Mouse (Mus musculus) spleen, postnatal 36 days (tissue): ENCODE results near the gene Camk2d.
A peak's percentile ranks its signal among the peaks of the same experiment; 100 is the strongest.

ENCODE experiments used
- DNase-seq, 2 experiments: peaks; one replicate each; pipeline ENCODE4 v3.0.0; 2022; ENCODE audit warnings: low spot score in 2 of 2, mixed read lengths in 1 of 2

The Camk2d gene

GRCm38 (mm10) chr3:126612748-126613509 is 16.8 kb downstream of the Camk2d start:
- DNase-seq = no peak

DNA sequence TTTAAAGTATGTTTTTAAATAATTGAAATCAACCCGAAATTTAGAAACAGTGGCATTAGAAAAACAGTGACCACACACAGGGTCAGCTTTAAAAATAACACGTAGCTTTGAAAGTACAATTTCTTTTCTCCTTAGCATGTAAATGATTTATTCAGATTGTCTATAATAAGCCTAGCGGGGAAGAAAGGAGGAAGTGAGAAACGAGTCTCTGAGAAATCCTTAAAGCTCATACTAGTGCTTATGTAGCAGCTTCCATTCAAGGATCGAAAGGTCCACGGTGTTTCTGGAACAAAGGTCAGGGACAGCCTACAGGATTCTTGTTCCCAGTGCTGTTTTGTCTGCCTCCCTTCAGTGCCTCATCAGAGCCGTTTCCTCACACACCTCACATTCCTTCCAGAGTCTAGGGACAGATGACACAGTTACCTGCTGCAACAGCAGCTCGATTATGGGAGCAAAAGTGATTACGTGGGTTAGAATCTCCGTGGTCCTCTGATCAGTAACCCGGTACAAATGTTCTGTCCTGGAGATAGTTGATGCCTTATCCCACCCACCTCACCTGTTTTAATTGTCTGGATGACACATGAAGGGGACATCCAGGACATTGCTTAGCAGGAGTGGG is 17.5 kb downstream of the Camk2d start:
- DNase-seq = peak in 1 of 2 experiments; percentile 38

DNA sequence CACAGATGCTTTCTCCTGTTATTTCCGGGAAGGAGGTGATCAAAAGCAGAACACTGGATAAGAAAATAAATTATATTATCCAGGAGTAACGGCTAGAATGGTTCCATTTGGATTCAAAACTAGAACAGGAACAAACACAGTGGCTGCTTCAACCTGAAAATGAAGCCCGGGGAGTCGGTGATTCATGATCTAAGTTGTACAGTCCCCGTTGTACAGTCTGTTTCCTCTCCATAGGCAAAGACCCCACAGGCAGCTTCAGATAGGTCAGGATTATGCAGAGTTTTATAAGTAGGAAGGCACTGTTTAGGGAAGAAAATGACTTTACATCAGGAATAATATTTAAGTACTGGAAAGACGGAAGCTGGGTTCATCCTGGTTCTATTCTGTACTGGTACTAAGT is 19.2 kb downstream of the Camk2d start:
- DNase-seq = no peak

- DNase-seq = no peak
Observed at GRCm38 (mm10) chr3:126620152-126620551, 24.1 kb downstream of the Camk2d start.

- no peak for DNase-seq
Observed at GRCm38 (mm10) chr3:126622509-126622908, 26.4 kb downstream of the Camk2d start.

- DNase-seq = peak; percentile 29 to 40
Observed at GRCm38 (mm10) chr3:126624994-126625763, 29.1 kb downstream of the Camk2d start.

DNA sequence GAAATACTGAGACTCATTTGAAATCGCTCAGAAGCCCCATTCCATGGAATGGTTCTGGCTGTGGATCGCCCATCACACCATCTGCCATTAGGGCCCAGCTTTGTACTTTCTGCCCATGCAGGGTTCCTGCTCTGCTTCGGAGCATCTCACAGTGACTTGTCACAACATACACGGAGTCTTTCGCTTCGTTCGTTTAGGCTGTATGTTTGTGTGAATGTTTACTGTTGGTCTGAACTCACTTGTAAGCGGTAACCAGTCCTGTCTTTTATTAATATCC is 29.6 kb downstream of the Camk2d start:
- DNase-seq = no peak

- DNase-seq = no peak
Observed at GRCm38 (mm10) chr3:126627968-126628367, 31.9 kb downstream of the Camk2d start.

DNA sequence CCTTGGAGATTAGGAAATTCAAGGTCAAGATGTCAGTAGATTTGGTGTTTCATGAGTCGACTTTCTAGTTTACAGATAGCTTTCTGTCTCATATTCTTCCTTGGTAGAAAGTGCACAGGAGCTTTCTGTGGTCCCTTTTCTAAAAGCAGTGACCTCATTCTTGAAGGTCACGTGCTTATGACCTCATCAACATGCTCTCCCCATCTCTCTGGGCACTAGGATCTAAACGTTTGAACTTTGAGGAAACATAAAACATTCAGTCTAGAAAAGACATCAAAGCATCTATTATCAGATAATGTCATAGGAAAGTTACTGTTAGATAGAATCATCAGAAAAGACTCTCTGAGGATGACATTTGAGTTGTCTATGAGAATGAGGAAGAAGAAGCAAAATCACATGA is 32.3 kb downstream of the Camk2d start:
- DNase-seq = no peak

- DNase-seq = no peak
Observed at GRCm38 (mm10) chr3:126629040-126629439, 32.9 kb downstream of the Camk2d start.

DNA sequence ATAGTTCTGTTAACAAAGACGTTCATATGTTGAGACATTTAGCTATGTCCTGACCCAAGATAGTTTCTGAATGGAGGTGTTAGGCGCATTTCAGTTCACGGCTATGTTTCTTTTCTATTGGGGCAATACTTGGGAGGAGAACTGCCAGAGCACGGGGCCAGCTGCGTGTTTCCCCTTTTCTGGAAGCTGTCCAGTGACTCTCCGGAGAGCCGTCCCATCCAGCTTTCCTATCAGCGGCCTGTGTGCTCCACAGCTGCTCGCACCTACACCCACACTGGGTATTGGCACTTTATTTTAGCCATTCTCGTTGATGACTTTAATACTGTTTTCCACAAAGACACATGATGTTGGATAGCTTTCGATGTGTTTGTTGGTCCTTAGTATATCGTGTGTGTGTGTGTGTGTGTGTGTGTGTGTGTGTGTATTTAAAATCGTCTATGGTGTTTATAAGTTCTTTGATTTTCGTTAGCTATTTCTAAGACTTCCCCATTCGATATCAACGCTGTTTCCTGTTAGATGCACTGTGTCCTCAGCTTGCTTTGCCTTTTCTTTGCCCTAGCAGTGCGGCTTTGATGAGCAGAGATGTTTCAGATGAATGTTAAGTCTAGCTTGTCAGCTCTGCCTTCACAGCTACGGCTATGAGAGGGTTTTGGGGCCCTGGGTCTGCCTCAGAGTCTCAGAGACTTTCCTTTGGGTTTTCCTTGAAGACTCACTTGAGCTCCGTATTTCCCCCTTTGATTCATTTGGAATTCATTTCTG is 34.2 kb downstream of the Camk2d start:
- no peak for DNase-seq

- DNase-seq = no peak
Observed at GRCm38 (mm10) chr3:126631583-126631982, 35.5 kb downstream of the Camk2d start.

DNA sequence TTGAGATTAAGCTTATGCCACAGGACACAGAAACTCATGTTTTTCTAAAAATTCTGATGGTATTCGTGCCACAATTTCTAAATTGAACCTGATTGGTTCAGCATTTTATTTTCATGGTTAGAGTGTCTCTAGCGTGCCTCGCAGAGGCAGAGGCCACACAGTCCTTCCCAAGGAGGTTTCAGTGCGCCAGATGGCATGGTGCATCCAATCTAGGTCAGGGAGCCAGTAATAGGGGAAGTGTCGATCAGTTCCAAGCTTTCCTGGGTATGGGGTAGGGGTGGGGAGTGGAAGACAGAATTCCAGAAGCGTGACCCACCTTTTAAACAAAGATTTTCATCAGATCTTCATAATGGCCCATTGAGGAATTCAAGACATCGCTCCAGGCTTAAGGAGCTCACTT is 36.5 kb downstream of the Camk2d start:
- no peak for DNase-seq

- DNase-seq = no peak
Observed at GRCm38 (mm10) chr3:126634171-126634570, 38.1 kb downstream of the Camk2d start.

- no peak for DNase-seq
Observed at GRCm38 (mm10) chr3:126638259-126638658, 42.2 kb downstream of the Camk2d start.

GRCm38 (mm10) chr3:126639098-126639513 is 43.0 kb downstream of the Camk2d start:
- no peak for DNase-seq

DNA sequence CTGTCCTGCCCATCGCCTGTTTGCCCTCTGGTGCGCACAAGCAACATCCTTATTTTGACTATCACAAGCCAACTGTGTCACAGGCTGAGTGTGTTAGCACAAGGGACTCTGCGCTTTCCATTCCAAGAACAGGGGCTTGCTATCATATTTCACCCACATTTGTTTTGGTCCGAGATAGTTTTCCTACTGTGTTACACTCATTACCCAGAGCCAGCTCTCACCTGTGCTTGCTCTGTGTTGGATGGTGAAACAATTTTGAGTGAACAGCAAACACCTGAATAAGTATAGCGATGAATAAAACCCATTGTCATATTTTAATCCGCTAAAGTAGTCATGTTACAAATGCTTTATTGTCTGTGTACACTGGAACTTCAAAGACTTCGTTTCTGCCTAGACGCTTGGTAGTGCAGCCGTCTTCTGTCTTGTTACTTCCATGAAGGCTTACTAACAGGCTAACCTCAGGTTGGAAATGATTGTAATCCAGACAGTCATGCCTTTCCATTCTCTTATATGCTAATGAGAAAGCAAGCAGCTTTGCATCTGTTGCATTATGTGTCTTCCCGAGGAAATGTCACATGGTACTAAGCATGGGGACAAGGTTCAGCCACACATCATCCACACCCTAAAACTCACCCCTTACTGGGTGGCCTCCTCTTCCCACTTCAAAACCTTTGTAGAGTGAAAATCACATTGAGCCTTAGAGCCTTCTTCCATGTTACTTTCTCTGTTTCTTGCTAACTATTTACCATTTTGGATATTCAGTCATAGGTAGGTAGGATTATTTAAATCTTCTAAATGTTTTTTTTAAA is 44.5 kb downstream of the Camk2d start:
- DNase-seq = no peak

DNA sequence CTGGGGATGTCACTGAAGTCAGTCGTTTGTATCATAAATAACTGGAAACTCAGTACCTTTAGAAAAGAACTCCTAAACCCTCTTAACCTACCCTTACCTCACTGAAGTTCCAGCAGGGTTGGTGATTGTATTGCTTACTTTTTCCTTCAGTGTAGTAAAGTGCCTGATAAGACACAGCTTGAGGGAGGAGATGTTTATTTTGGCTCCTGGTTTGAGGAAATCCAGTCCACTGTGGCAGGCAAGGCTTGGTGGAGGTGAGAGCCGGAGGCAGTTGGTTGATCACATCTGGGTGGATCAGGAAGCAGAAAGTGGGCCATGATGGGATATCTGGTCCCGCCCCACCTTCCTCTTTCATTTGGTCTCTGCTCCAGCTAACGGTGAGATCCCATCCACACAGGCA is 45.3 kb downstream of the Camk2d start:
- no peak for DNase-seq

DNA sequence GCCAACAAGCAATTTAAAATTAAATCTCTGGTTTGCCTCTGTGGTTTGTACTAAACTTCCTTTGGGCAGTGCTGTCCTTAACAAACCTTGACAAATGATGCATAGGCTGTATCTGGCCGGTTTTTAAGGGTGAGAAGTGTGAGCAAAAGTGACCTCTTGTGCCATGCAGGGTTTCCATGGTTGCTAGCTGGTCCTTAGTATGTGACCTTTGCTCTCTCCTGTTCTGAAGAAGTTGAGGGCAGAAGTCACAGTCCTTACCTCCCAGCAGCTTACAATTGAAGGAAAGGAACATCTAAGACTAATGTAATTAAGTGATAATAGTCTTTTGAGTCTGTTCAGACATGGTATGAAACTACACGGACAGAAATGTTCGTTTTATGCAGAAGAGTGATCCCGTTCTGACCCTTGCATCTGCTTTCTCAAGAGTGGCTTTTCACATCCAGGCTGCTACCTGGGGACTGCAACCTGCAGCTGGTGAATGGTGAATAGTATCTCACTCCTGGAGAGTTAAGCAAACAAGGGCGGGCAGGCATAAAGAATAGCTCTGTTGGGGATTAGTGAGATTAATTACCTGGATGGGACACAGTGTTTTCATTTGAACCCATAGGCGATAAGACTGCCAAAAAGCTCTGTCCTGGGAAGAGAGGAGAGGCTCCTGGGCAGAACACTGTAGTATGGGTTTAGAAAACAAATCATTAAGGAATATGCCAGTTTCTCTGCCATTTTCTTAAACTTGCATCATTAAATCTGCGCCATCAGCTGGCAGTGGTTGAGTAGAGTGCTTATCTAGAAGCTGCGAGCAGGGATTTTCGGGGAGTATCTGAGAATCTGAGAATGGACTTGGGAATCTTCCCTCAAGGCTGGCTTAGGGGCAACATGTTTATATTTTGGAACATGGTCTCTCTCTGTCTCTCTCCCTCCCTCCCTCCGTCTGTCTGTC is 47.2 kb downstream of the Camk2d start:
- DNase-seq = no peak

- no peak for DNase-seq
Observed at GRCm38 (mm10) chr3:126650332-126650731, 54.2 kb downstream of the Camk2d start.
